Mouse (Mus musculus): ENCODE measurements at regions not wholly inside any gene's neighbourhood (a gene's known extent, or its start where the extent isn't known, plus 50 kb on each side); places are given as distances from the start of the nearest gene placed in this dataset.

DNA sequence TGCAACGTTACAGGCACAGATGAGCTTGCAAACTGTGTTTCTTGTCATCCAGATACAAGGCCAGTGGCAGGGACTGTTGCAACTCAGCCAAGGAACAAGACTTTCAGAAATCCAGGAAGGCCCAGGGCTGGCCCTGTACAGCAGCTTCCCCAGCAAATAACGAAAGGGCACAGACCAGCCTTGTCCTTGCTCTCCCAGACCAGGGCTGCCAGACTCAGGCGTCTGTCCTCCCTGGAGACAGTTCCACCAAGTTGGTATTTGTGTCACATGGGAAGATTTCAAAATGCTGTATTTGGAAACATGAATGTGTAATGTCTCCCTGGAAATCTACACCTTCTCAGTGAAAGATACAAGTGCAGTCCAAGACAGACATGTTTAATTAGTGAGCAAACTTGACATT lies 157.8 kb downstream of the Cbln1 start:
- TF ChIP-seq POLR2A (IDR thresholded peaks at IDR 0.05; ENCODE audit: borderline replicate concordance, extremely low read depth, low read depth, low read length) (no peak), CTCF (IDR thresholded peaks at IDR 0.05; ENCODE audit: insufficient read depth, low read length) (no peak)

Data from lung, adult 2 months (tissue).